Mouse (Mus musculus) CD4-positive, CD25-positive, alpha-beta regulatory T cell, adult 2 months (primary cell): ENCODE measurements around the gene Pet100.

Source experiments
- DNase-seq: peaks from one replicate; pipeline ENCODE4 v3.0.0-alpha.2; 2012; ENCODE audit warnings: low read depth, low spot score

Gene Pet100

GRCm38 (mm10) chr8:3625445-3625844 is 4.1 kb downstream of the Pet100 start, which contains the start of gene Pcp2:
Pcp2 (minus strand) TSS chr8:3625545.
- no peak for DNase-seq

- DNase-seq, result no peak
Measured at GRCm38 (mm10) chr8:3626971-3627370, 5.6 kb downstream of the Pet100 start.

GRCm38 (mm10) chr8:3628014-3628413 is 6.7 kb downstream of the Pet100 start:
- DNase-seq, result peak; percentile 67

GRCm38 (mm10) chr8:3630647-3631477 is 9.5 kb downstream of the Pet100 start, which contains the start of gene Stxbp2:
Stxbp2 (plus strand) TSS chr8:3630955.
- peak; percentile 95 for DNase-seq

GRCm38 (mm10) chr8:3631478-3631875 is 10.1 kb downstream of the Pet100 start:
- DNase-seq, result peak; percentile 38

GRCm38 (mm10) chr8:3645804-3646203 is 24.5 kb downstream of the Pet100 start:
- DNase-seq, result peak; percentile 70

GRCm38 (mm10) chr8:3646824-3647531 is 25.6 kb downstream of the Pet100 start:
- no peak for DNase-seq

- no peak for DNase-seq
Measured at GRCm38 (mm10) chr8:3647561-3647960, 26.2 kb downstream of the Pet100 start.

- no peak for DNase-seq
Measured at GRCm38 (mm10) chr8:3648268-3648667, 26.9 kb downstream of the Pet100 start.

- DNase-seq, result no peak
Measured at GRCm38 (mm10) chr8:3648990-3649389, 27.6 kb downstream of the Pet100 start.

- DNase-seq, result no peak
Measured at GRCm38 (mm10) chr8:3652845-3653244, 31.5 kb downstream of the Pet100 start.

GRCm38 (mm10) chr8:3654726-3655508 is 33.6 kb downstream of the Pet100 start:
- DNase-seq, result no peak

- no peak for DNase-seq
Measured at GRCm38 (mm10) chr8:3655526-3655925, 34.2 kb downstream of the Pet100 start, which contains the start of gene Retn. Retn (plus strand) TSS chr8:3655770.

- DNase-seq, result no peak
Measured at GRCm38 (mm10) chr8:3656725-3657381, 35.5 kb downstream of the Pet100 start.

- DNase-seq, result no peak
Measured at GRCm38 (mm10) chr8:3660889-3661288, 39.5 kb downstream of the Pet100 start.

- DNase-seq, result no peak
Measured at GRCm38 (mm10) chr8:3664405-3664804, 43.1 kb downstream of the Pet100 start.

GRCm38 (mm10) chr8:3665507-3665906 is 44.2 kb downstream of the Pet100 start, which contains the start of gene Mcemp1:
Mcemp1 (plus strand) TSS chr8:3665754.
- no peak for DNase-seq

- DNase-seq, result peak; percentile 51
Measured at GRCm38 (mm10) chr8:3670388-3670787, 49.0 kb downstream of the Pet100 start.

GRCm38 (mm10) chr8:3671980-3672491 is 50.7 kb downstream of the Pet100 start, which contains the start of gene Fcor:
Fcor (minus strand) TSS chr8:3672362.
- DNase-seq, result peak; percentile 91

GRCm38 (mm10) chr8:3674671-3675070 is 53.3 kb downstream of the Pet100 start:
- no peak for DNase-seq
